Mouse (Mus musculus) E14TG2a.4 (cell line): Measurements from ENCODE around the gene Gm1043.

Source experiments
- CTCF ChIP-seq: conservative IDR thresholded peaks from 2 replicates; pipeline ENCODE4 v1.5.1; 2014; ENCODE audit warnings: low read length
- NANOG ChIP-seq: IDR thresholded peaks from 2 replicates; pipeline ENCODE4 v1.6.1; 2014; ENCODE audit warnings: borderline replicate concordance, low read length, mixed read lengths

GRCm38 (mm10) chr5:37046791-37047190 lies 38.4 kb upstream of the Gm1043 start:
- TF ChIP-seq NANOG (no peak), CTCF (no peak)
